Mouse (Mus musculus) kidney, adult 2 months (tissue): ENCODE results near the gene Dapl1.

ENCODE experiments used
- CTCF ChIP-seq: fragments of 200-500 bp; conservative IDR thresholded peaks from 2 replicates; pipeline ENCODE4 v1.5.1; 2011; ENCODE audit warnings: low read depth, mild to moderate bottlenecking, control low read depth, low read length, moderate library complexity, mixed read lengths; ENCODE audit not compliant: insufficient read depth, insufficient read length
- POLR2A ChIP-seq: fragments of 200-500 bp; IDR thresholded peaks from one replicate; pipeline ENCODE4 v1.6.1; 2011; ENCODE audit warnings: low read depth, low read length, control low read depth

DNA sequence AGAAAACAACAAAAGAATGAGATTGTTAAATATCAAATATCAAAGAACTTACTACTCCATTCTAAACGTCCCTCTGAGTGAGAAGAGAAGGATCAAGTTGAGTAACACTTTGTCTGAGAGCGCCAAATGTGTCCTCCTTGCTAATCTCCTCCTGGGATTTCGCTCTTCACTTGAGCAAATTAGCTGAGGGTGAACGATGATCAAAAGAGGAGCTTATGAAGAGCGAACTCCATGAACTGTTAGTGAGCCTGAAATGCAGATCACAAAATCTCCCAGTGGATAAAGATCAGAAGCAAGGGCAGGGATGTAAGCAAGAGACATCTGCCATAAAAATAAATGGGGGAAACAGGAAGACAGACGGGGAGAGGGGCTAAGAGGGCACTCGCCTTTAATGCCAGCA lies 60.5 kb downstream of the Dapl1 start:
- no peak for TF ChIP-seq CTCF
- no peak for TF ChIP-seq POLR2A
